Mouse (Mus musculus) c-Kit-positive CD71-positive TER-119-positive erythroid progenitor cells, embryonic 14.5 days (primary cell): ENCODE measurements at regions not wholly inside any gene's neighbourhood (a gene's known extent, or its start where the extent isn't known, plus 50 kb on each side); places are given as distances from the start of the nearest gene placed in this dataset.

Experiments used
- DNase-seq: peaks from one replicate; pipeline ENCODE4 v3.0.0-alpha.2; 2013; ENCODE audit warnings: low spot score

DNA sequence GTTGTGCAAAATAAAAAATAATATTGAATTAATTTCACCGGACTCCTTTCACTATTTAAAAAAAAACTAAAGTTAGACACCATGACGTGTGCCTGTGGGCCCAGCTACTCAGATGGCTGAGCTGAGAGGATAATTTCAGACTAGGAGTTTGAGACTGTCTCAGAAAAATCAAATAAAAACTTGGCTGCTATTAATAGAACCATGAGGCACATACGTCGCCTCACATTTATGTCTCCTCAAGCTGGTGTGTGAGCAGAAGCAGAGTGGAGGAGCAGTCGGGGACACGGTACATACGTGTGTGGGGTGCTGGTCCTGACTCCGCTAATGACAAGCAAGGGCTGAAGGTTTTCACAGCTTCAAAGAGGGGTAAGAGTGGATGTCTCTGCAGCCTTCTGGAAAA, 52.8 kb upstream of the Dmrtb1 start:
- DNase-seq = no peak

DNA sequence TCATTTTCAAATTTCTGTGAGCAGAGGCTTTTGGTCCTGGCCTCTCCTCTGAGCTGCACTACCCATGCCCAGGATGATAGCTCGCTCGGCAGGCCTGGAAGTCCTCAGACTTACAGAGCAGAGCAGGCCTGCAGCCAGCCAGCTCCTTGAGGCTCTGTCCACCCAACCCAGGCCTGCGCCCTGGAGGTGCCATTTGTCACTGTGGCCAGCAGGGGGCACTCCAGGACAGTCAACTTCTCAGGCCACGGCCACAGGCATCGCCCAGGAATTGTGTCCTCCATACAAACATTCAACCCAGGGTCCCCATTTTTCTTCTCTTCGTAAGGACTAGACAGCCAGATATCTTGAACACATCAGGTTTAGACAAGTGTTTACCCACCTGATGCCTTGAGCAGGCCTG, 53.9 kb upstream of the Dmrtb1 start:
- peak; percentile 72 for DNase-seq

DNA sequence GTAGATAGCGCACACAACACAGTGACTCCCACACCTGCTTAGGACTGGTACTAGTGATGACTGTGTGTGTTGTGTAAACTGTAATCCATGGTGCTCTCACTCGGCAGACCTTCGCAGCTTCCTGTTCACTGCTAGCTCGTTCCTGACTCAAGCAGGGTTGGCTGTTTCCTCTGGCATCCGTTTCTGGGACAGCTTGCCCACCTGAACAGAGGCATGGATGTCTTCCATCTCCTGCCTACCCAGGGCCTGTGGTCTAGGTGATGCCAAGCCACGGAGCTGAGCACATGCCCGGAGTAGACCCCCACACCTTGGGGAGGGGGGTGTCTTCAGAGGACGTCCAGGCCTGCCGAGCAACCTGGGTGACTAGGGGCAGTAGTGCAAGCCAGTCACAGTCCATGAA, 54.7 kb upstream of the Dmrtb1 start:
- DNase-seq = no peak

DNA sequence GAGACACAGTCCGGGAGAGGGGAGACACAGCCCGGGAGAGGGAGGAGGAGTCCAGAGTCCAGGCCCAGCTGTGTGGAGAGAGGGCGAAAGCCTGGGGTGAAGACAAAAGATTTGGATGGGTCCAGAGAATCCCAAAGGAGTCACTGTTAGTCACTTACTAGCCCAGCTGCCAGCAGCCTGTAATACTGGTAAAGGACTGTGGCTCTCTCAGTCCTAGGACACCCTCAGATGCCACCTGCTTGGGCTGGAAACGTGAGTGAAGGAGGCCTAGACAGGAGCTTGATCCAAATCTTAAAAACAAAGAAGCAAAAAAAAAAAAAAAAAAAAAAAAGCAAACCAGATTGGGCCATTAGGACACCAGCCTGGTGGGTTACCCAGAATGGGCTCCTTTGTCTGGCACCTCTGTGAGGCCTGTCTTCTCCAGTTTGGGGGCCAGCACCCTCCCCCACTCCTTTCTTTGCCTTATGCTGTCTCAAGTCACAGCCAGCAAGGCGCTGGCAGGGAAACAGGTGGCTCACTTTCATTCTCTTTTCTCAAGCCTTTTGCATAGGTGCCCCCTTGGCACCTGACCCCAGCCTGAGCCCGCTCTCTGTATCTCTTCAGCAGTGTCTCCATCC, 55.9 kb upstream of the Dmrtb1 start:
- DNase-seq = no peak

DNA sequence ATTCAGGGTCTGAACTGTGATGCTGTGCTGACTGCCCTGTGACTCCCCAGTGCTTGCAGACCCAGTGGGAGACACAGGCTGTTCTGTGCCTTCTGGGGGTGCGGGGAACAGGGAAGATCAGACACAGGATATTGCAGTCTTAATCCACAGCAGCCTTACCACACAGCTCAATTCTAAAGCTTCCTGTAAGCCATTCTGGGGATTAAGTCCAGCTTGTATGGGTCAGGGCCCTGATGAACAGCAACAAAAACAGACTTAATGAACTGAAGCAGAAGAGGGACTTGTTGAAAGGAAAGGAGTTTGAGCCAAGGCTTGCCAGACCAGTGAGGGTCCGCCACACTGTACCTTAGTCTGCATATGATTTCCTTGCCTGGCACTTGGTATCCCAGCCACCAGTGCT, 58.4 kb upstream of the Lrp8 start:
- no peak for DNase-seq

DNA sequence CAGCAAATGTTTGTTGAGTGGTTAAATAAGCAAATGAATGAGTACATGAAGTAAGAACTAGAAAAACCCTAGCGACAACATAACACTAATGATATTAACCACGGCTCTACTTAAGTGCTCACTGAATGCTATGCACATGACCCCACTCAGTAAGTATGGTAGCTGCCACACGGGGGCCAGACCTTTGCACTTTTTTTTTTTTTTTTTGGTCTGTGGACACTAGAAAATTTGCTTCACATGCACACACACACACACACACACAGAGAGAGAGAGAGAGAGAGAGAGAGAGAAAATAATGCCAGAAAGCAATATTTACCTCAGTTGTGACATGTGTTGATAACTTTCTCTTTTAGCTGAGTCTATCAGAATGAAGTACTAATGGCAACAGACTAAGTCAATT, 55.7 kb upstream of the Lrp8 start:
- DNase-seq = no peak

DNA sequence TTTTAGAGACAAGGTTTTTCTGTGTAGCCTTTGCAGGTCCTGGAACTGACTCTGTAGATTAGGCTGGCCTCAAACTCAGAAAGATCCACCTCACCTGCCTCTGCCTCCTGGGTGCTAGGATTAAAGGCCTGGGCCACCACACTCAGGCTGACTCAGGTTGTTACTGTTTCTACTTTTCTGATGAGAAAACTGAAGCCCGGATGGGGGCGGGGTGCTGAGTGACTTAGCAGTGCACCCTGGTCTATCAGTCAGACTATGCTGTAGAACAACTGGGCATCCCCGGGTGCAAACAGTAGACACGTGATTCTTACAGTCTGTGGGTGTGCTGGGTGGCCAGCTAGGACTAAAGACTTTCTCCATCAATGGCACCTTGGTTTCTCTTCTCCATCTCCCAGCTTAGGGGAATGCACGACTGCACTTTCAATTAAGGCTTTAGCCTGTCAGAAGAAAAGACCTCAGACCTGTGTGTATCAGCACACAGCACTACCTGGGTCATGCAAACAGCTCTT, 55.1 kb upstream of the Lrp8 start:
- no peak for DNase-seq

DNA sequence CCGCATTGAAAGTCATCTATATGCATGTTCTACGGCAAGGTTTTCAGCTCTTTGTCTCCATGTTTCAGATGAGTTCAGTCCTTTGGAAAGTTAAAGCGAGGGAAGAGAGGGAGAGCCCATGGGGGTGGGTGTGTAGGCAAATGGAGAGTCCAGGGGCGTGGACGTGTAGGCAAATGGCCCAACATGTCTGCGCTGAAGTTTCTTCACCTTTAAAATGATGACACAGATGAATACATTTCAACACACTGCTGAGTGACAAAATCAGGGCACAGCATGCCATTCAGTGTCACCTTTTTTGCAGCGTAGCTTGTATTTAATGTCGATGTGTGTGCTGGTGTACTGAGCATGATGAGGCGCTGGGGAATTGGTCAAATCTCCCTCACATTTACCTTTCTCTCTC, 54.6 kb upstream of the Lrp8 start:
- DNase-seq = no peak

DNA sequence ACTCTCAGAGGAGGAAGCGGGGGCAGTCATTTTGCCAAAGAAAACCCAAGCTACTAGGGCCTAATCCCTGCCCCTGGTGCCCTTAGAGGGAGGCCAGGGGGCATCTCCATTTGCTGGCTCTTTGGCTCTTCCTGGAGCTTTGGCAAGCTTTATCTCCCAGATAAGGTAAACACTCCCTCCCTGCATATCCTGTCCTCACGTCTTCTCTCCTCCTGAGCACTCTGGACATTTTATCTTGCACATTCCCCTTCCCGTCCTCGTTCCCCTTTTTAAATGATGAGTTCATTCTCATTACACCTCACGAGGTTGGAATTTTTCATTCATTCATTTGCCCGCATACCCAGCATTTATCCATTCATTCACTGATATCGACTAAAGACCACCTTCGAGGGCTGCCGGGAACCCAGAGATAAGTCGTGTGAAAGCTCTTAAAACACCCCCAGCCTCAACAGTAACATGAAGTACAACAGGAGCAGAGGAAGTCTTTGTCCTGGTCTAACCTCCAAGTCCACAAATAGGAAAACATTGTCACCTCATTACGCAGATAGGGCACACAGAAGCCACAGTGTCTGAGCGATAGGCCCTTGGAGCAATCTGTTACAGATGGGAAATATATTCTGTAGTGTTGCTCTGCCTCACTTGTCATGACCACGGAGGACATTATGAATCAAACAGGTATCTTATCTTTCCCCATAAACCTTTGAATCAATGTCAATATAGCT, 54.0 kb upstream of the Lrp8 start:
- DNase-seq = no peak

DNA sequence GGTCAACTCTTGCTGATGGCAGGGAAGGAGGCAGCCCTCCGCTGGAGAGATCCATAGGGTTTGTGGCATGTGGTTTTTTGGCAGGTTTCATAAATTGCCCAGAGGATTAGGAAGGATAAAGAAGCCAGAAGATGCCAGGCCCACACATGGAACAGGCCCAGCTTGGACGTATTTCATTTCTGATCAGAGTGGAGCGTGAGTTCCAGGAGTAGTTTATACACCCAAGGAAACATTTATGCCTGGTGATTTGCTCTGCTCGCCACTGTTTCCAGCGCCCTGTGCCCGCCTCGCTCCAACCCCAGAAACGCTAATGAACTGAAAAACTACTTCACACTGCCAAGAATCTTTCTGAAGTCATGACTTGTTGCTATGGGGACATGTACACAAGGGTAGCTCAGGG, 53.0 kb upstream of the Lrp8 start:
- DNase-seq = no peak

DNA sequence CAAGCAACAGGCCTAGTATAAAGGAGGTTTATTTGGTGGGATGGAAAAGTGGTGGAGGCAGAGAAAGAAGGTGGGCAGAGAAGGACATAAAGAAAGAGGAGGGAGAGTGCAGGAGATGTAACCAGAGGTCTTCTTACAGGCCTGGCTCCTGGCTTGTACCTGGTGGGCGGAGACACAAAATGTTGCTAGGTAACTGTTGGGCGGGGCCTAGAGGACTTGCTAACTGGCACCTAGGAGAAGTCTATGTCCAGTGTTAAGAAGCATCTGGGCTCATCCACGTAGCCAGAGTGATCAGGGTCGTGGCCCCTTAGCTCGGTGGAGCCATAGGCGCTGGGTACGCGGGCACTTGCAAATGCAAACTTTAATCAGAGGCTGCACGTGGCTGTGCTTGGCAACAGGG, 52.0 kb upstream of the Lrp8 start:
- peak; percentile 4 for DNase-seq
